15 mouse cellular contexts compared by ENCODE assay signal in the genomic region with DNA sequence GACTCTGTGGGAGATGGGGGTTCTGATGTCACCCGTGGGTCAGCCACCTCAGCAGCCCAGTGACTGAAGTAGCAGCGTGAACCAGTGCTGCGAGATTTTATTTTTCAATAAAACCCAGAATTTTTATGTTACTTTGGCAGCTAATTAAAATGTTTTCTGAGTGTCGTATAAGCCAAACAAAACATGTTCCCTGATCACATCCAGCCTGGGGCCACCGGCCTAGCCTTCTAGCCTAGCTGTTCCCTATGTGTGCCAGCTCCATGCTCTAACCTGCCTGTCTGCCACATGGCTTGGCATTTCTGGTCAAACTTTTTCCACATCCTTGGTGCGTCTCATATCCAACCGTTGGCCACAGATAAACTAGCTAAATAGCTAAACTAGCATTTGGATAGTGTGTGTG.
"Had no signal": no experiment of that assay in that cellular context is flagged by ENCODE, and none has a peak within 500 bp of the region (broad histone marks: within the 10 kb centered on the region; RNA-seq: fewer than 3 reads in every experiment).

No protein-coding gene starts in this region.

- H3K4me1 ChIP-seq: hindbrain, embryonic 13.5 days; liver, embryonic 13.5 days; midbrain, embryonic 10.5 days had no signal

- DNase-seq: kidney, adult 18-20 months; layer of hippocampus, adult 9-11 months; layer of hippocampus, postnatal 36 days; liver; liver, embryonic 13.5 days; liver, postnatal 0 days; right cerebral cortex, postnatal 14 days; thymus, adult 2 months; thymus, postnatal 25 days had no signal

- H3K27me3 ChIP-seq: hindbrain, embryonic 13.5 days; liver, embryonic 13.5 days; neural tube, embryonic 13.5 days; stomach, embryonic 15.5 days had no signal

- H3K4me3 ChIP-seq: hindbrain, embryonic 13.5 days; liver, embryonic 13.5 days; midbrain, embryonic 10.5 days; neural tube, embryonic 13.5 days; stomach, embryonic 15.5 days had no signal

- H3K36me3 ChIP-seq: hindbrain, embryonic 13.5 days; liver, embryonic 13.5 days; midbrain, embryonic 10.5 days; neural tube, embryonic 13.5 days; stomach, embryonic 15.5 days had no signal

- H3K27ac ChIP-seq: hindbrain, embryonic 13.5 days; hindbrain, postnatal 0 days; liver, embryonic 13.5 days; midbrain, embryonic 10.5 days; neural tube, embryonic 13.5 days; stomach, embryonic 15.5 days had no signal

- H3K9ac ChIP-seq: hindbrain, embryonic 13.5 days; liver, embryonic 13.5 days; liver, postnatal 0 days; neural tube, embryonic 13.5 days; stomach, embryonic 15.5 days had no signal

- ATAC-seq: hindbrain, postnatal 0 days; liver, postnatal 0 days; midbrain, embryonic 16.5 days had no signal

- H3K4me2 ChIP-seq: hindbrain, embryonic 13.5 days; liver, embryonic 13.5 days; neural tube, embryonic 13.5 days; stomach, embryonic 15.5 days had no signal

- H3K9me3 ChIP-seq: hindbrain, embryonic 13.5 days; liver, embryonic 13.5 days; neural tube, embryonic 13.5 days; stomach, embryonic 15.5 days had no signal
